Mouse (Mus musculus) heart, postnatal 0 days (tissue): ENCODE results near the gene Mrps18b.

Experiments
- CTCF ChIP-seq: IDR thresholded peaks from 2 replicates; pipeline ENCODE4 v1.5.1; 2016; ENCODE audit warnings: antibody characterized with exemption, control low read depth, low read depth
- EP300 ChIP-seq: IDR thresholded peaks from 2 replicates; pipeline ENCODE4 v1.6.1; 2016; ENCODE audit warnings: antibody characterized with exemption, low read depth

DNA sequence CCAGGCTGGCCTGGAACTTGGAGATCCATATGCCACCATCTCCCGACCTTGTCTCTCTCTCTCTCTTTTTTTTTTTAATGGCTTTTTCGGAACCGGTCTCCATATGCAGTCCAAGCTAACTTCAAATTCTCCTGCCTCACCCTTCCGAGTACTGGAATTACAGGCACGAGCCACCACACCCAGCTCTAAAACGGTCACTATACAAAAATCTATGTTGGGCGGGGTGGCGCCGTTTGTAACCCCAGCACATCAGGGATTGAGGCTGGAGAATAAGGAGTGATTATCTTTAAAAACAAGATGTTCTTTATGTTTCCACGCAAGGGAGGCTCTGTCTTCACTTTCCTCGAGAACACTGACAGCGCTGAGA is 55.4 kb downstream of the Mrps18b start:
- TF ChIP-seq CTCF (no peak), EP300 (no peak)
